Mouse (Mus musculus): Measurements from ENCODE around the gene Smarcb1. TPM values are rescaled to one million over a fixed set of nuclear protein-coding genes. Genes with fewer than 3 reads are reported as not detected.
A peak's percentile ranks its signal among the peaks of the same experiment; 100 is the strongest.

The Smarcb1 gene
- polyA plus RNA-seq, 1 experiment from 2014 or later = 245 TPM

GRCm38 (mm10) chr10:75921726-75922560 lies 526 bp upstream of the Smarcb1 start:
- peaks cover 22% of the 10 kb centered on the region; the same call in 1 of the 2 replicates for H3K4me1 ChIP-seq (ENCODE audit: control insufficient read depth, insufficient read depth, low read length)
- no peaks in the 10 kb centered on the region; the same call in 1 of the 2 replicates for H3K36me3 ChIP-seq (ENCODE audit: control insufficient read depth, insufficient read depth, low read length)
- no peaks in the 10 kb centered on the region for H3K9me3 ChIP-seq (ENCODE audit: control insufficient read depth, low read length)
- peak overlapping the region; percentile 77 for H3K4me3 ChIP-seq (ENCODE audit: low read depth, low read length)
- H3K4me2 ChIP-seq (ENCODE audit: low read depth, low read length) = peak overlapping the region; percentile 85
- H3K27ac ChIP-seq (ENCODE audit: low read depth, low read length) = peak overlapping the region; percentile 97
- peak overlapping the region; percentile 90 for H3K9ac ChIP-seq (replicated peaks; ENCODE audit: low read depth, low read length)
- peak; percentile 58 for ATAC-seq (ENCODE audit: low read depth)
- WGBS = 4% methylated on average over 22 of the region's 22 CpGs
- no peaks in the 10 kb centered on the region for H3K27me3 ChIP-seq (ENCODE audit: control insufficient read depth, insufficient read depth, low read length)

DNA sequence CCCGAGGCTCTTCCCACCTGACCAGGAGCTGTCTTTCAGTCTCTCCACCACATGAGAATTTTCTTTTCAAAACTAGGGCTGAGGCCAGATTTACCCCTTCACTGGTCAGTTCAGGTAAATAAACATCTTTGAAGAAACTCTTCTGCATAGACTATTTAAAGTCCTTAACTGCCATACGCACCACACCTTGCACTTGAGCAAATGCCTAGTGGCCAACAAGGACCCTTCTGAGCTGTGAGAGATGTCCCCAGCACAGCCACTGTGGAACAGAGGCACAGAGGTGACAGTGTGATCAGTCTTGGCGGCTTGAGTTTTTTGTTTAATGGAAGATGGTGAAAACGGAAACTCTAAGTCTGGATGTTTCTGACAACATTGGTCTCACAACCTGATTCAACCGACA lies 2.4 kb downstream of the Smarcb1 start:
- no peak for ATAC-seq (ENCODE audit: low read depth)
- peaks cover 3% of the 10 kb centered on the region; the same call in 1 of the 2 replicates for H3K36me3 ChIP-seq (ENCODE audit: control insufficient read depth, insufficient read depth, low read length)
- H3K27ac ChIP-seq (ENCODE audit: low read depth, low read length) = no peak overlapping the region
- WGBS = 87% methylated on average over 5 of the region's 5 CpGs
- peak overlapping the region; percentile 6; the same call in 1 of the 2 replicates for H3K4me2 ChIP-seq (ENCODE audit: low read depth, low read length)
- no peaks in the 10 kb centered on the region for H3K27me3 ChIP-seq (ENCODE audit: control insufficient read depth, insufficient read depth, low read length)
- no peaks in the 10 kb centered on the region for H3K9me3 ChIP-seq (ENCODE audit: control insufficient read depth, low read length)
- no peak overlapping the region for H3K4me3 ChIP-seq (ENCODE audit: low read depth, low read length)
- H3K9ac ChIP-seq (replicated peaks; ENCODE audit: low read depth, low read length) = no peak overlapping the region
- peaks cover 22% of the 10 kb centered on the region; the same call in 1 of the 2 replicates for H3K4me1 ChIP-seq (ENCODE audit: control insufficient read depth, insufficient read depth, low read length)

GRCm38 (mm10) chr10:75916840-75917239 lies 4.6 kb downstream of the Smarcb1 start:
- 81% methylated on average over 8 of the region's 8 CpGs for WGBS
- Histone ChIP-seq H3K9ac (replicated peaks; ENCODE audit: low read depth, low read length) (no peak overlapping the region), H3K4me3 (ENCODE audit: low read depth, low read length) (no peak overlapping the region), H3K4me1 (ENCODE audit: control insufficient read depth, insufficient read depth, low read length) (peaks cover 15% of the 10 kb centered on the region; the same call in 1 of the 2 replicates), H3K27ac (ENCODE audit: low read depth, low read length) (no peak overlapping the region), H3K4me2 (ENCODE audit: low read depth, low read length) (no peak overlapping the region), H3K27me3 (ENCODE audit: control insufficient read depth, insufficient read depth, low read length) (no peaks in the 10 kb centered on the region), H3K36me3 (ENCODE audit: control insufficient read depth, insufficient read depth, low read length) (peaks cover 11% of the 10 kb centered on the region), H3K9me3 (ENCODE audit: control insufficient read depth, low read length) (no peaks in the 10 kb centered on the region)
- no peak for ATAC-seq (ENCODE audit: low read depth)

GRCm38 (mm10) chr10:75915557-75915956 lies 5.9 kb downstream of the Smarcb1 start:
- WGBS = 92% methylated on average over 7 of the region's 7 CpGs
- Histone ChIP-seq H3K9me3 (ENCODE audit: control insufficient read depth, low read length) (no peaks in the 10 kb centered on the region), H3K36me3 (ENCODE audit: control insufficient read depth, insufficient read depth, low read length) (peaks cover 23% of the 10 kb centered on the region), H3K27ac (ENCODE audit: low read depth, low read length) (no peak overlapping the region), H3K4me3 (ENCODE audit: low read depth, low read length) (no peak overlapping the region), H3K27me3 (ENCODE audit: control insufficient read depth, insufficient read depth, low read length) (no peaks in the 10 kb centered on the region), H3K4me2 (ENCODE audit: low read depth, low read length) (no peak overlapping the region), H3K9ac (replicated peaks; ENCODE audit: low read depth, low read length) (no peak overlapping the region), H3K4me1 (ENCODE audit: control insufficient read depth, insufficient read depth, low read length) (peaks cover 14% of the 10 kb centered on the region; the same call in 1 of the 2 replicates)
- ATAC-seq (ENCODE audit: low read depth) = no peak

GRCm38 (mm10) chr10:75913013-75913589 lies 8.3 kb downstream of the Smarcb1 start:
- H3K36me3 ChIP-seq (ENCODE audit: control insufficient read depth, insufficient read depth, low read length) = peaks cover 41% of the 10 kb centered on the region
- 70% methylated on average over 6 of the region's 6 CpGs for WGBS
- no peaks in the 10 kb centered on the region for H3K9me3 ChIP-seq (ENCODE audit: control insufficient read depth, low read length)
- no peak overlapping the region for H3K9ac ChIP-seq (replicated peaks; ENCODE audit: low read depth, low read length)
- H3K27me3 ChIP-seq (ENCODE audit: control insufficient read depth, insufficient read depth, low read length) = no peaks in the 10 kb centered on the region
- H3K4me2 ChIP-seq (ENCODE audit: low read depth, low read length) = no peak overlapping the region
- no peak overlapping the region for H3K27ac ChIP-seq (ENCODE audit: low read depth, low read length)
- no peaks in the 10 kb centered on the region for H3K4me1 ChIP-seq (ENCODE audit: control insufficient read depth, insufficient read depth, low read length)
- H3K4me3 ChIP-seq (ENCODE audit: low read depth, low read length) = no peak overlapping the region
- ATAC-seq (ENCODE audit: low read depth) = no peak

DNA sequence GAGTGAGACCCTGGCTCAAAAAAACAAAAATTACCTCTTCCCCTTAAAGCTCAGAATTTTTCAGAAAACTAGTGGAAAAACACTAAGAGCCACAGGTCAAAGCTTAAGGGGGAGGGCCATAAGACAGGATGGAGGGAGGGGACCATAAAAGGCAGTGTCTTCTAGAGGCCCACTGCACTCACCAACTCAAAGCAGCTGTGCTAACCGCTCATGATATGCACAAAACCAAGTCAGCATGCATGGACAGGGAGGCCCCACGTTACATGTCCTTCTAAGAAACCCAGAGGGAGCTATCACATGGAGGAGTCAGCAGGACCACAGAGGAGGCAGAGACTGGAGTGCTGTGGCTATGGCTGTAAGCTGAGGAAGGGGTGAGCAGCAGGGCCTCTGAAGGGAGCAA lies 10.7 kb downstream of the Smarcb1 start:
- Histone ChIP-seq H3K27ac (ENCODE audit: low read depth, low read length) (no peak overlapping the region), H3K9me3 (ENCODE audit: control insufficient read depth, low read length) (no peaks in the 10 kb centered on the region), H3K27me3 (ENCODE audit: control insufficient read depth, insufficient read depth, low read length) (no peaks in the 10 kb centered on the region), H3K4me1 (ENCODE audit: control insufficient read depth, insufficient read depth, low read length) (no peaks in the 10 kb centered on the region), H3K36me3 (ENCODE audit: control insufficient read depth, insufficient read depth, low read length) (peaks cover 62% of the 10 kb centered on the region), H3K4me2 (ENCODE audit: low read depth, low read length) (no peak overlapping the region), H3K4me3 (ENCODE audit: low read depth, low read length) (no peak overlapping the region), H3K9ac (replicated peaks; ENCODE audit: low read depth, low read length) (no peak overlapping the region)
- ATAC-seq (ENCODE audit: low read depth) = no peak
- 83% methylated on average over 2 of the region's 2 CpGs for WGBS

GRCm38 (mm10) chr10:75906882-75907281 lies 14.5 kb downstream of the Smarcb1 start:
- Histone ChIP-seq H3K27me3 (ENCODE audit: control insufficient read depth, insufficient read depth, low read length) (no peaks in the 10 kb centered on the region), H3K36me3 (ENCODE audit: control insufficient read depth, insufficient read depth, low read length) (peaks cover 89% of the 10 kb centered on the region), H3K4me1 (ENCODE audit: control insufficient read depth, insufficient read depth, low read length) (no peaks in the 10 kb centered on the region), H3K4me2 (ENCODE audit: low read depth, low read length) (no peak overlapping the region), H3K9ac (replicated peaks; ENCODE audit: low read depth, low read length) (no peak overlapping the region), H3K9me3 (ENCODE audit: control insufficient read depth, low read length) (no peaks in the 10 kb centered on the region), H3K4me3 (ENCODE audit: low read depth, low read length) (no peak overlapping the region), H3K27ac (ENCODE audit: low read depth, low read length) (no peak overlapping the region)
- ATAC-seq (ENCODE audit: low read depth) = no peak
- WGBS = 94% methylated on average over 4 of the region's 4 CpGs

DNA sequence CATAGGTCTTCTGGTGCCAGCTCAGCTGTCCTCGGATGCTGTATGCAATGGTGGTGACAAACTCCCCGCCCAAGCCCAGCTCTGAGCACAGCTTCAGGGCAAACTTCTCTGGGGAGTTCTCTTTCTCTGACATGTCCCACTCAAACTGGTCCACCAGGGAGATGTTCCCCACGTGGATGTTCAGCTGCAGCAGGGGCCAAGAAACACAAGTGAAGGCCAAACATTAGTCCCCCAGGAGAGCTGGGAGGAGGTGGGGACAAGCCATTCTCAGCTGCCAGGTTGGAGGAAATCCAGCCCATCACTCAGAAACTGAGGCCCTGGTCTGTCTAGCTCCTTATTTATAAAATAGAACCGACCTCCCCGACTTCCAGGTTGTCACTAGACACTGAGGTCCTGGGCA lies 17.0 kb downstream of the Smarcb1 start:
- Histone ChIP-seq H3K4me3 (ENCODE audit: low read depth, low read length) (no peak overlapping the region), H3K27ac (ENCODE audit: low read depth, low read length) (no peak overlapping the region), H3K4me2 (ENCODE audit: low read depth, low read length) (no peak overlapping the region), H3K9me3 (ENCODE audit: control insufficient read depth, low read length) (no peaks in the 10 kb centered on the region), H3K27me3 (ENCODE audit: control insufficient read depth, insufficient read depth, low read length) (no peaks in the 10 kb centered on the region), H3K36me3 (ENCODE audit: control insufficient read depth, insufficient read depth, low read length) (peaks cover 79% of the 10 kb centered on the region), H3K4me1 (ENCODE audit: control insufficient read depth, insufficient read depth, low read length) (no peaks in the 10 kb centered on the region), H3K9ac (replicated peaks; ENCODE audit: low read depth, low read length) (no peak overlapping the region)
- ATAC-seq (ENCODE audit: low read depth) = no peak
- WGBS = 78% methylated on average over 5 of the region's 5 CpGs

- Histone ChIP-seq H3K4me1 (ENCODE audit: control insufficient read depth, insufficient read depth, low read length) (no peaks in the 10 kb centered on the region; the same call in 1 of the 2 replicates), H3K9ac (replicated peaks; ENCODE audit: low read depth, low read length) (no peak overlapping the region), H3K27ac (ENCODE audit: low read depth, low read length) (no peak overlapping the region), H3K36me3 (ENCODE audit: control insufficient read depth, insufficient read depth, low read length) (peaks cover 61% of the 10 kb centered on the region), H3K4me3 (ENCODE audit: low read depth, low read length) (no peak overlapping the region), H3K4me2 (ENCODE audit: low read depth, low read length) (no peak overlapping the region), H3K9me3 (ENCODE audit: control insufficient read depth, low read length) (no peaks in the 10 kb centered on the region), H3K27me3 (ENCODE audit: control insufficient read depth, insufficient read depth, low read length) (no peaks in the 10 kb centered on the region)
- no peak for ATAC-seq (ENCODE audit: low read depth)
- 70% methylated on average over 3 of the region's 3 CpGs for WGBS
Observed at GRCm38 (mm10) chr10:75898846-75899245, 22.6 kb downstream of the Smarcb1 start.

Data from neural tube, embryonic 14.5 days (tissue).